In the genomic region with DNA sequence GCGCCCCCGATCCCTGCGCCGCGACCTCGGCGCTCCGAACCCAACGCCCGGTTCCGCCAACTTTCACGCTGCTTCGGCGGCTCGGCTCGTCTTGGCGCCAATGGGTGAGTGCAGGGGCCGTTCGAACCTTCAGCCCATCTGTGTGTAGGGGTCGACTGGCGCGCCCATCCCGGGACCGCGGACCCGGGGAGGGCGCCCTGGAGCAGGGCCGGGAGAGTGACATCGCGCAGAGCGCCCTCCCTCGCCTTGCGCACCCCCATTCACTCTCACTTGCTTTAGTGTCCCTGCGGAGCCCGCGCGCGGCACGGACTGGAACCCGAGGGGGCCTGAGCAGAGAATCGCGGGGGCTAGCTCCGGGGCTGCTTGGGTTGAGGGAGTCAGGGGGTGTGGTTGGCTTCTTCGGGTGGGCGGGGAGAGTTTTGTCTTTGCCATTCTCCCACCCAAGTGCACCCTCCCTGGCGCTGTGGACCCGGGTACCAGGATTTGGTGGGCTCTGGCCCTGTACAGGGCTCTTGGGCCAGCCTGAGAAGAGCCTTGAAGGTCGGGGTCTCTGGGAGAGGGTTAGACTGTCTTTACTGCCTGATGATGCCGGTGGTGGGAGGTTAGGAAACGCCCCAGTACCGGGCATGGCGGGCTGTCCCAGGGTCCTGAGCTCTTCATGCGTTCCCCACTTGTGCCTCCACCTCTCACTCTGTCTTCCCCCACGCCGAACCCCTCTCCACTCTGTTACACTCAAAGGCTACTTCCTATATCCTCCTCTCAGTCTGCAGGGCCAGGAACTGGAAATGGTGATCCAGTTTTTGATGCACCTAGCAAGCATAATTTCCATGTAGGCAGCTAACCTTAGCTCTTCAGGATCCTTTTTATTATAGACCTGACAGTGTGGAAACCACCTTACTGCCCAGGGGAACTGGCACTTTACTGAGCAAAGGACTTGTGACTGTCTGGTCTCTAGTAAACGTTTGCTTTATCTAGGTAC, we compare ENCODE assay signal across 8 mouse cellular contexts. TPM values are rescaled to one million over a fixed set of nuclear protein-coding genes. Genes with fewer than 3 reads are reported as not detected.
DNase-seq lines count a peak whose midpoint lies in the region; ATAC-seq and TF ChIP-seq lines count a peak whose summit lies in the region.

No protein-coding gene starts in this region.

- TF ChIP-seq EP300 in CH12.LX (IDR thresholded peaks at IDR 0.05; ENCODE audit: low read length): no peak

- H3K9ac ChIP-seq in CH12.LX (ENCODE audit: insufficient read depth, low read depth): peak overlapping the region; percentile 64
- H3K9ac ChIP-seq in heart, embryonic 15.5 days: peak overlapping the region; percentile 73

- dilution Hi-C loops in CH12.LX (cut with MboI; ENCODE audit: extremely low pct_ligation_motif_present, extremely low pct_unique_long_range_greater_than_20kb, low sequenced_read_pairs): no loop called here

- in situ Hi-C loops in CH12.LX (cut with MboI; ENCODE audit: low pct_ligation_motif_present, low pct_unique_long_range_greater_than_20kb, low sequenced_read_pairs): loop anchor here (10.0 to 25.0 kb wide), 4 partner anchors 134 to 487 kb away; no protein-coding TSS in a partner anchor

- H3K4me2 ChIP-seq in CH12.LX (ENCODE audit: insufficient read depth, low read depth, poor library complexity, severe bottlenecking): peak overlapping the region; percentile 94
- H3K4me2 ChIP-seq in heart, embryonic 15.5 days: peak overlapping the region; percentile 86

- no peaks in the 10 kb centered on the region for H3K27me3 ChIP-seq in CH12.LX (replicated peaks)
- H3K27me3 ChIP-seq in heart, embryonic 15.5 days: no peaks in the 10 kb centered on the region

- peak overlapping the region; percentile 56 to 82 (median 66) for H3K4me3 ChIP-seq in CH12.LX (replicated peaks in 1 of 3; ENCODE audit: low read depth in 2 of 3, low read length in 2 of 3, poor library complexity in 1 of 3)
- H3K4me3 ChIP-seq in heart, embryonic 15.5 days: peak overlapping the region; percentile 72
- H3K4me3 ChIP-seq in layer of hippocampus, adult 2 months: peak overlapping the region; percentile 68

- TF ChIP-seq POLR2A in CH12.LX (IDR thresholded peaks at IDR 0.05; ENCODE audit: low read depth, low read length): no peak

- peaks cover 8% of the 10 kb centered on the region; the same call in 1 of the 2 replicates for H3K79me2 ChIP-seq in CH12.LX (replicated peaks; ENCODE audit: control insufficient read depth, extremely low read depth, insufficient read depth, poor library complexity, severe bottlenecking)

- H3K36me3 ChIP-seq in CH12.LX (replicated peaks in 1 of 2; ENCODE audit: control insufficient read depth in 1 of 2, insufficient read depth in 1 of 2, low read length in 1 of 2): peaks cover 3 to 4% of the 10 kb centered on the region in 2 experiments
- H3K36me3 ChIP-seq in heart, embryonic 15.5 days: no peaks in the 10 kb centered on the region

- peak; percentile 58 for ATAC-seq in heart, embryonic 15.5 days (replicated peaks; ENCODE audit: insufficient number of reproducible peaks, insufficient read depth, low FRiP score, low read depth)

- peaks cover 7 to 11% of the 10 kb centered on the region in 2 experiments for H3K4me1 ChIP-seq in CH12.LX (ENCODE audit: control insufficient read depth in 1 of 2, insufficient read depth in 2 of 2)
- peaks cover 5% of the 10 kb centered on the region for H3K4me1 ChIP-seq in heart, embryonic 15.5 days (replicated peaks)

- TF ChIP-seq CTCF in CH12.LX (conservative IDR thresholded peaks at IDR 0.05 in 1 of 2, IDR thresholded peaks at IDR 0.05 in 1 of 2; ENCODE audit: low read depth in 2 of 2, low read length in 2 of 2): peak in 1 of 2 experiments; percentile 41; a peak in 2 of 4 replicates
- TF ChIP-seq CTCF in layer of hippocampus, adult 2 months (conservative IDR thresholded peaks at IDR 0.05): no peak

- no peaks in the 10 kb centered on the region for H3K9me3 ChIP-seq in CH12.LX (replicated peaks; ENCODE audit: low read length)
- H3K9me3 ChIP-seq in heart, embryonic 15.5 days (replicated peaks): no peaks in the 10 kb centered on the region

- H3K27ac ChIP-seq in CH12.LX (ENCODE audit: insufficient read depth, low read depth): peak overlapping the region; percentile 86
- peak overlapping the region; percentile 77 for H3K27ac ChIP-seq in heart, embryonic 15.5 days
- peak overlapping the region; percentile 86 for H3K27ac ChIP-seq in layer of hippocampus, adult 2 months

- 16% methylated on average over 45 of the region's 56 CpGs for WGBS in heart, embryonic 15.5 days

- no peak for TF ChIP-seq RAD21 in CH12.LX (IDR thresholded peaks at IDR 0.05; ENCODE audit: low read depth, low read length)

- DNase-seq in CH12.LX (ENCODE audit: extremely low read depth): no peak
- DNase-seq in T-cell, adult 2 months (ENCODE audit: low spot score): peak; percentile 25
- DNase-seq in embryo, embryonic 11 days: peak; percentile 48
- no peak for DNase-seq in layer of hippocampus, adult 2 months (ENCODE audit: low spot score in 2 of 2)
- peak; percentile 14 for DNase-seq in lung, postnatal 14 days
- DNase-seq in right cerebral cortex, postnatal 14 days: peak; percentile 26
- no peak for DNase-seq in urinary bladder, postnatal 10 days (ENCODE audit: low spot score)

TF ChIP-seq in CH12.LX, 34 proteins besides CTCF, POLR2A, EP300 and RAD21:
- TF ChIP-seq ZMIZ1 (IDR thresholded peaks at IDR 0.05; ENCODE audit: low read depth, low read length) (no peak), BHLHE40 (IDR thresholded peaks at IDR 0.05; ENCODE audit: low read depth, low read length) (no peak), TCF12 (IDR thresholded peaks at IDR 0.05; ENCODE audit: low read depth, low read length) (0 out of 2 replicates have a peak, but pooled peaks have one; percentile 31), UBTF (IDR thresholded peaks at IDR 0.05; ENCODE audit: low read depth, low read length) (peak; percentile 94; the same call in 1 of the 2 replicates)

RNA-seq across cellular contexts. Expression of gene Sh3kbp1, which starts 0.8 kb away (rescaled TPM):
- total RNA-seq in CH12.LX (2012; rRNA removed) (45.4 and 47.6 TPM in 2 replicates), CH12.LX (2014; rRNA removed) (48.2 and 49.7 TPM in 2 replicates)
- 70.2 and 85.8 TPM in 2 replicates for polyA plus RNA-seq in CH12.LX (2012; ENCODE audit: insufficient read length, low read depth)
- 128 and 154 TPM in 2 replicates for polyA plus RNA-seq in heart, embryonic 15.5 days (2015; fragmentation: Nextera tagmentation; extraction: Ambion mirVana)
- 10 to 100 TPM; 37.2 to 37.3 TPM for total RNA-seq in layer of hippocampus, adult 2 months (2021)

Comparison
In these comparisons a context has a peak if more than half of its experiments do, and no peak if none do; other contexts are left out.
1. DNase-seq: peak in T-cell, adult 2 months (single experiment), embryo, embryonic 11 days (single experiment), lung, postnatal 14 days (single experiment) and right cerebral cortex, postnatal 14 days (single experiment); none in CH12.LX (single experiment), layer of hippocampus, adult 2 months (0 of 2) and urinary bladder, postnatal 10 days (single experiment).
2. Peak in every context shown above with its lines, with median percentiles within 50 percentile points of each other: H3K27ac ChIP-seq and H3K4me3 ChIP-seq.